Mouse (Mus musculus) embryonic facial prominence, embryonic 14.5 days (tissue): ENCODE results near the gene Mthfd1l. TPM values are rescaled to one million over a fixed set of nuclear protein-coding genes. Genes with fewer than 3 reads are reported as not detected.

Experiments used
- ATAC-seq: fragments of 200-750 bp; cut with Nextera tagmentation; 2 replicates; pipeline ENCODE4 v1.8.0; 2017; ENCODE audit warnings: low read depth, moderate number of reproducible peaks, moderate TSS enrichment
- DNase-seq: peaks from one replicate; pipeline ENCODE4 v3.0.0-alpha.2; 2015; ENCODE audit warnings: low spot score
- H3K27ac ChIP-seq: fragments of 300-500 bp; sonication (generic); replicated peaks from 2 replicates; pipeline ENCODE4 v1.5.1; 2014; ENCODE audit warnings: low read depth, mild to moderate bottlenecking, low read length, moderate library complexity
- H3K27me3 ChIP-seq: fragments of 300-500 bp; sonication (generic); replicated peaks from 2 replicates; pipeline ENCODE4 v1.6.1; 2014; ENCODE audit warnings: low read length; ENCODE audit not compliant: control insufficient read depth, insufficient read depth
- H3K36me3 ChIP-seq: fragments of 300-500 bp; sonication (generic); 2 replicates; pipeline ENCODE4 v1.6.1; 2014; ENCODE audit warnings: low read length, mixed read lengths; ENCODE audit not compliant: control insufficient read depth, insufficient read depth
- H3K4me1 ChIP-seq: fragments of 300-500 bp; sonication (generic); 2 replicates; pipeline ENCODE4 v1.6.1; 2014; ENCODE audit warnings: antibody characterized with exemption, low read length; ENCODE audit not compliant: control insufficient read depth, insufficient read depth
- H3K4me2 ChIP-seq: fragments of 300-500 bp; sonication (generic); 2 replicates; pipeline ENCODE4 v1.6.1; 2014; ENCODE audit warnings: low read depth, mild to moderate bottlenecking, low read length, moderate library complexity, mixed read lengths
- H3K4me3 ChIP-seq: fragments of 300-500 bp; sonication (generic); 2 replicates; pipeline ENCODE4 v1.5.1; 2014; ENCODE audit warnings: low read depth, mild to moderate bottlenecking, low read length
- H3K9ac ChIP-seq: fragments of 300-500 bp; sonication (generic); 2 replicates; pipeline ENCODE4 v1.6.1; 2014; ENCODE audit warnings: low read depth, mild to moderate bottlenecking, low read length, moderate library complexity, mixed read lengths
- H3K9me3 ChIP-seq: fragments of 300-500 bp; sonication (generic); 2 replicates; pipeline ENCODE4 v1.6.1; 2016; ENCODE audit warnings: low read length; ENCODE audit not compliant: control insufficient read depth
- WGBS: fragments of 180-500 bp; shearing (Covaris S2); extraction: QIAGEN DNeasy Blood & Tissue Kit; methylation state at CpG from one replicate; pipeline ENCODE4 v1.1.7; 2014; 5-methylcytosine and 5-hydroxymethylcytosine counted together
- polyA plus RNA-seq: library from polyadenylated mRNA; unstranded; fragments of >200 nt; fragmentation: Nextera tagmentation; extraction: Ambion mirVana; gene quantifications from 2 replicates; pipeline ENCODE4 v1.2.1, GENCODE M21; 2014

The Mthfd1l gene
- polyA plus RNA-seq, 1 experiment from 2014 or later, result 8.6 TPM

GRCm38 (mm10) chr10:3993365-3994102 is 20.6 kb downstream of the Mthfd1l start:
- H3K27ac ChIP-seq, result no peak overlapping the region
- H3K4me1 ChIP-seq, result no peaks in the 10 kb centered on the region
- H3K36me3 ChIP-seq, result peaks cover 20% of the 10 kb centered on the region; the same call in 1 of the 2 replicates
- H3K9me3 ChIP-seq, result no peaks in the 10 kb centered on the region
- 84% methylated on average over 8 of the region's 8 CpGs for WGBS
- DNase-seq (no peak), ATAC-seq (no peak)
- H3K4me2 ChIP-seq, result no peak overlapping the region
- no peaks in the 10 kb centered on the region for H3K27me3 ChIP-seq
- no peak overlapping the region for H3K4me3 ChIP-seq
- no peak overlapping the region for H3K9ac ChIP-seq

GRCm38 (mm10) chr10:3995277-3995676 is 22.4 kb downstream of the Mthfd1l start:
- H3K9me3 ChIP-seq, result no peaks in the 10 kb centered on the region
- no peaks in the 10 kb centered on the region for H3K27me3 ChIP-seq
- H3K4me1 ChIP-seq, result no peaks in the 10 kb centered on the region
- H3K27ac ChIP-seq, result no peak overlapping the region
- ATAC-seq (no peak), DNase-seq (no peak)
- H3K4me2 ChIP-seq, result no peak overlapping the region
- WGBS, result 85% methylated on average over 4 of the region's 4 CpGs
- no peak overlapping the region for H3K9ac ChIP-seq
- H3K4me3 ChIP-seq, result no peak overlapping the region
- peaks cover 9% of the 10 kb centered on the region; the same call in 1 of the 2 replicates for H3K36me3 ChIP-seq

- H3K27me3 ChIP-seq, result no peaks in the 10 kb centered on the region
- 47% methylated on average over 15 of the region's 15 CpGs for WGBS
- H3K36me3 ChIP-seq, result peaks cover 7% of the 10 kb centered on the region; the same call in 1 of the 2 replicates
- no peak overlapping the region for H3K4me2 ChIP-seq
- peak; percentile 94 for DNase-seq
- no peaks in the 10 kb centered on the region for H3K4me1 ChIP-seq
- no peak overlapping the region for H3K4me3 ChIP-seq
- peak; percentile 90 for ATAC-seq
- H3K9me3 ChIP-seq, result no peaks in the 10 kb centered on the region
- no peak overlapping the region; the same call in 1 of the 2 replicates for H3K27ac ChIP-seq
- no peak overlapping the region for H3K9ac ChIP-seq
These were observed 23.4 kb downstream of the Mthfd1l start for GRCm38 (mm10) chr10:3996170-3996876.

- DNase-seq, result no peak
- no peak overlapping the region for H3K4me3 ChIP-seq
- ATAC-seq, result no peak
- no peaks in the 10 kb centered on the region for H3K36me3 ChIP-seq
- H3K9ac ChIP-seq, result no peak overlapping the region
- H3K4me1 ChIP-seq, result no peaks in the 10 kb centered on the region
- no peaks in the 10 kb centered on the region for H3K9me3 ChIP-seq
- H3K4me2 ChIP-seq, result no peak overlapping the region
- no peak overlapping the region for H3K27ac ChIP-seq
- H3K27me3 ChIP-seq, result no peaks in the 10 kb centered on the region
- WGBS, result 78% methylated on average over 7 of the region's 7 CpGs
These were observed 25.0 kb downstream of the Mthfd1l start for GRCm38 (mm10) chr10:3997851-3998426.

- Histone ChIP-seq H3K4me2 (no peak overlapping the region), H3K9ac (no peak overlapping the region), H3K4me3 (no peak overlapping the region), H3K9me3 (no peaks in the 10 kb centered on the region), H3K4me1 (peaks cover 8% of the 10 kb centered on the region), H3K27me3 (no peaks in the 10 kb centered on the region), H3K27ac (no peak overlapping the region), H3K36me3 (0 out of 2 replicates have a peak, but pooled peaks cover 1% of the 10 kb centered on the region)
- ATAC-seq, result no peak
- DNase-seq, result no peak
- WGBS, result 88% methylated on average over 5 of the region's 5 CpGs
These were observed 29.8 kb downstream of the Mthfd1l start for GRCm38 (mm10) chr10:4002711-4003110.

- no peak overlapping the region for H3K4me2 ChIP-seq
- 66% methylated on average over 7 of the region's 7 CpGs for WGBS
- H3K4me3 ChIP-seq, result no peak overlapping the region
- H3K27ac ChIP-seq, result peak overlapping the region; percentile 1; the same call in 1 of the 2 replicates
- H3K36me3 ChIP-seq, result 0 out of 2 replicates have a peak, but pooled peaks cover 4% of the 10 kb centered on the region
- peaks cover 8% of the 10 kb centered on the region for H3K4me1 ChIP-seq
- H3K27me3 ChIP-seq, result no peaks in the 10 kb centered on the region
- no peak overlapping the region for H3K9ac ChIP-seq
- DNase-seq (no peak), ATAC-seq (no peak)
- H3K9me3 ChIP-seq, result no peaks in the 10 kb centered on the region
These were observed 32.3 kb downstream of the Mthfd1l start for GRCm38 (mm10) chr10:4005191-4005590.

GRCm38 (mm10) chr10:4006296-4007015 is 33.5 kb downstream of the Mthfd1l start:
- DNase-seq, result peak; percentile 78
- H3K9ac ChIP-seq, result no peak overlapping the region
- no peaks in the 10 kb centered on the region for H3K9me3 ChIP-seq
- peaks cover 8% of the 10 kb centered on the region for H3K4me1 ChIP-seq
- no peak overlapping the region for H3K4me3 ChIP-seq
- H3K4me2 ChIP-seq, result no peak overlapping the region; the same call in 1 of the 2 replicates
- ATAC-seq, result peak; percentile 89; the same call in 1 of the 2 replicates
- H3K27ac ChIP-seq, result peak overlapping the region; percentile 50
- 0 out of 2 replicates have a peak, but pooled peaks cover 4% of the 10 kb centered on the region for H3K36me3 ChIP-seq
- H3K27me3 ChIP-seq, result no peaks in the 10 kb centered on the region
- 44% methylated on average over 7 of the region's 7 CpGs for WGBS
